Mouse (Mus musculus) bone marrow, adult 2 months (tissue): ENCODE data around the gene Slc25a33. TPM values are rescaled to one million over a fixed set of nuclear protein-coding genes. Genes with fewer than 3 reads are reported as not detected.

ENCODE experiments used
- H3K27ac ChIP-seq: fragments of 200-500 bp; 2 replicates; pipeline ENCODE4 v1.5.1; 2012; ENCODE audit warnings: low read depth, mild to moderate bottlenecking, control low read depth, inconsistent platforms, low read length; ENCODE audit not compliant: control insufficient read depth, poor library complexity, insufficient read depth
- H3K4me1 ChIP-seq: fragments of 200-500 bp; 2 replicates; pipeline ENCODE4 v1.6.1; 2011; ENCODE audit warnings: low read length; ENCODE audit not compliant: control insufficient read depth, insufficient read depth
- H3K4me3 ChIP-seq: fragments of 200-500 bp; replicated peaks from 2 replicates; pipeline ENCODE3; 2011; ENCODE audit warnings: mild to moderate bottlenecking, low read depth, low read length, control low read depth; ENCODE audit not compliant: control insufficient read depth
- CTCF ChIP-seq: fragments of 200-500 bp; IDR thresholded peaks from 2 replicates; pipeline ENCODE4 v1.5.1; 2011; ENCODE audit warnings: low read length, control low read depth; ENCODE audit not compliant: control insufficient read depth, insufficient read depth
- POLR2A ChIP-seq: fragments of 200-500 bp; IDR thresholded peaks from 2 replicates; pipeline ENCODE4 v1.6.1; 2011; ENCODE audit warnings: low read depth, mild to moderate bottlenecking, control low read depth, low read length, borderline replicate concordance; ENCODE audit not compliant: control insufficient read depth
- WGBS: fragments of 180-500 bp; shearing (Covaris S2); methylation state at CpG from one replicate; pipeline ENCODE4 v1.1.7; 2018; 5-methylcytosine and 5-hydroxymethylcytosine counted together
- polyA plus RNA-seq: library from polyadenylated mRNA; stranded (reverse); fragments of >200 nt; gene quantifications from 2 replicates; pipeline ENCODE4 v1.2.4, GENCODE M21; 2011; ENCODE audit warnings: low replicate concordance; ENCODE audit not compliant: missing spikeins, insufficient read depth, insufficient read length

Gene Slc25a33
- polyA plus RNA-seq, 1 experiment: 4.3 TPM

DNA sequence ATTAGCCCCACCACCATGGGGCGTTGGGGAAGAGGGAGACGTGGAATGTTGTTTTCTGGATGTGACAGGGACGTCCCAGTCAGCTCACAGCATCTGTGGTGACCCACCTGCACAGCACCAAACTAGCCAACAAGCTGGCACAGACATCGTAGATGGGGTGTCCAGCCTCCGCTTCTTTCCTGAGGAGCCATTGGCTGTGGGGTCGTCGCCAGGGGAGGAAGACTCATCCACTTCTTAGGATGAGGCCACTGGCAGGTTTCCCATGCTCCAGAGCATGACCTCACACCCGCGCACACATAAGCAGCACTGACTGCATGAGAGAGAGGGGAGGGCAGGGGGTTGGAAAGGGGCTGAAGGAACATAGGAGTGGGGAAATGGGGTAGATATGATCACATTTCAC lies 5.9 kb upstream of the Slc25a33 start:
- TF ChIP-seq POLR2A: no peak
- no peak for TF ChIP-seq CTCF
- Histone ChIP-seq H3K4me1 (peaks cover 5% of the 10 kb centered on the region; the same call in 1 of the 2 replicates), H3K27ac (peak overlapping the region; percentile 31), H3K4me3 (peak overlapping the region; percentile 29)
- WGBS: 76% methylated on average over 9 of the region's 9 CpGs

DNA sequence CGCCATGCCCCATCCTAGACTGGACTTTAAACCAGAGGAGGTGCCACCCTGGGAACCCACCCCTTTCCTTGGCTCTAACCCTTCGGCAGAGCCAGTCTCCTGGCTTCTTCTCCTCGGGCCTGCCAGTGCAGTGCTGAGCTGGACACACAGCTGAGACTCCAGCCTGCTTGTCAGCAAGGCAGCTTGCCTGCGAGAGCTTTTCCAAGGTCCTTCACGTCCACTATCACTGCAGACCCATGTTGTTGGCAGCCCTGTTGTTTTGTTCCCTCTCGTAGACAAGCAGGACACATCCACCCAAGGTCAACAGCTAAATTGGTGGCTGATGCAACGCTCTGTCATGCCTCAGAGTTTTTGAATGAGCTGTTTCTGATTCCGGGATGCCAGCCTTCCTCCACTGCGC lies 3.0 kb upstream of the Slc25a33 start:
- no peak for TF ChIP-seq CTCF
- no peak for TF ChIP-seq POLR2A
- 84% methylated on average over 9 of the region's 9 CpGs for WGBS
- peaks cover 5% of the 10 kb centered on the region; the same call in 1 of the 2 replicates for H3K4me1 ChIP-seq
- H3K27ac ChIP-seq: no peak overlapping the region
- H3K4me3 ChIP-seq: no peak overlapping the region

DNA sequence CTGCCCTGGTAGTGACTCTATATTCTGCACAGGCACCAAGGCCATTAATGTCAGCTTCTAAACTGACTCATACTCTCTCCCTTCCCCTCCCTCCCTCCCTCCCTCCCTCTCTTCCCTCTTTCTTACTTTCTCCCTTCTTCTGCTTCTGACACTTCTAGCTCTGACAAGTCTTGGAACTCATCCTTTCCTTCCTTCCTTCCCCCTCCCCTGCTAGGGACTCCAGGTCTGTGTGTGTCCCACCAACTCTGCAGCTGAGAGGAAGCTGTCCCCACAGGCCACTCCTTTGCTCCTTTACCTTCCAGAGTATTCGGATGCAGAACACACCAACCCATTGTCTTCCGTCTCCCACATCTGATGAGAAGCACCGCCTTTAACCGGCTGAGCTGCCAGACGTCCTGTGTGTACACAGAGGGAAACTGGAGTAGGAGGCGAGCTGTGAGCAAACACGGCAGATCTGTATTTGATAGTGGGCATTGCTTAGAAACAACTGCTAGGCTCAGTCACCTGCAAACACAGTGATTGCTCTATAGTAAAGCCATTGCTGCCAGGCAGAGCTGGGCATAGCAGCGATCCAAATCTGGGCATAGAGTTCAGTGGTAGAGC lies 1.8 kb upstream of the Slc25a33 start:
- 41% methylated on average over 8 of the region's 8 CpGs for WGBS
- Histone ChIP-seq H3K27ac (no peak overlapping the region), H3K4me3 (no peak overlapping the region), H3K4me1 (peaks cover 5% of the 10 kb centered on the region; the same call in 1 of the 2 replicates)
- TF ChIP-seq CTCF (no peak), POLR2A (no peak)

DNA sequence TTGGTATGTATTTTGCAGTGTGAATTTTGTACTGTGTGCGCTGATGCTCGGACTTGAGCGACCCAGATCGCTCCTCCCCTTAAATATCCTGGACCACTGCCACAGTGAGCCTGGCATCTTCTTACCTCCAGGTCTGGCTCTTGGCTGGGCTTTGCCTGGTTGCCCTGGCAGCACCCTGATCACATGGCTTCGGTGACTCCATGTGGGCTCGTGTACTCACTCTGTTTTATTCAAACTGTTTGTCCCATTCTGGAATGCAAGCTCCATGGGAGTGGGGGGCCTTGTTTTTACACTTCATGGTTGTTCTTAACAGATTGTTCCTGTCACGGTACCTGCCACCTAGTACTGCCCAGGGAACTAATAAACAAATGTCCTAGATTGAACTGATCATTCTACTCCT lies 1.3 kb upstream of the Slc25a33 start:
- no peak for TF ChIP-seq CTCF
- no peak for TF ChIP-seq POLR2A
- WGBS: 71% methylated on average over 7 of the region's 7 CpGs
- Histone ChIP-seq H3K27ac (no peak overlapping the region), H3K4me3 (no peak overlapping the region), H3K4me1 (peaks cover 5% of the 10 kb centered on the region; the same call in 1 of the 2 replicates)

DNA sequence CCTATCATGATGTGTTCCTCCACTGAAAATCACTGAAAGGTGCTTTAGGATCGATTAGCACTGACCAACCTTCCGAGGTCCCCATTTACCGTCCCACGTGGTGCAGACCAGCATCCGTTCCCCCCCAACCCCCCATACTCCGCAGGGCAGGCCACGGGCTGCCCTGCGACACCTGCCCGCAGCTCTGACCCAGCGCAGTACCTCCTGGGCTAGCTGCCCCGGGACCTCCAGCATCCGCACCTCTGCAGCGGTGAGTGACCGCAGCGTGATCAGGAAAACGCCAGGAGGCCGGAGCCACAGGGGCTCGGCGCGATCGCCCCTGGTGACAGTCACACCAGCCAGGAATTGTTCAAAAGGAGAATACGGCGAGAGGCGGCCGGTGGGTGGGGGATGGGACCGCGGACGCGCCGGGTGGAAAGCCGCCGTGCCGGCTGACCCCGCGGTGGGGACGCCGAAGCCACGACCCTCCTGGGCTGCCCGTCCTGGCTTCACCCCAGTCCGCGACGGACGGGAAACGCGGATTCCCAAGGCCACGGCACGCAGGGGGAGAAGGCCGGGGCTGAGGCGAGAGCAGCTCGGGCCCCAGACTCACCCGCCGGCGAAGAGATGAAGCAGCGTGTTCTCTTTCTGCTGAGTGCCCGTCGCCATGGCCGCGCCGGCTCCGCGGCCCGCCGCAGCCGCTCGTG lies 526 bp downstream of the Slc25a33 start:
- Histone ChIP-seq H3K4me3 (peak overlapping the region; percentile 78), H3K4me1 (no peaks in the 10 kb centered on the region; the same call in 1 of the 2 replicates), H3K27ac (peak overlapping the region; percentile 84)
- TF ChIP-seq CTCF (no peak), POLR2A (no peak)
- under 1% methylated on average over 65 of the region's 65 CpGs for WGBS

DNA sequence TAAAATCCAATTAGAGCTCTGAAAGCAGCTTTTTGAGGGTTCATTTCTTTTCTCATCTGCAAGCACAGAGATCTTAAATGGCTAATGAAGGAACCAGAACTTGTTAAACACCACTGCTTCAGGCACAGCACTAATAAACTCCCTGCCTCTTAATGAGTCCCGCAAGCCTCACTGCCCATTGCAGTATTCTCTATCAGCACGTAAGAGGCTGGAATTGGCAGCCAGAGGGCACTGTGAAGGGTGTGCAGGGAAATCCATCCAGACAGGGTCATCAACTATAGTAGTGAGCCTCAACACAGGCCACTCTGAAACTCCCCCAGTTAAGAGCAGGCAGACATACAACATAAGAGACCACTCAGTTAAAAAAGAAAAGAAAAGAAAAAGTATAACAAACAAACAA lies 1.7 kb downstream of the Slc25a33 start:
- Histone ChIP-seq H3K27ac (no peak overlapping the region), H3K4me1 (no peaks in the 10 kb centered on the region; the same call in 1 of the 2 replicates), H3K4me3 (no peak overlapping the region)
- TF ChIP-seq CTCF (peak; percentile 41; the same call in 1 of the 2 replicates), POLR2A (no peak)
- 43% methylated on average over 2 of the region's 2 CpGs for WGBS

DNA sequence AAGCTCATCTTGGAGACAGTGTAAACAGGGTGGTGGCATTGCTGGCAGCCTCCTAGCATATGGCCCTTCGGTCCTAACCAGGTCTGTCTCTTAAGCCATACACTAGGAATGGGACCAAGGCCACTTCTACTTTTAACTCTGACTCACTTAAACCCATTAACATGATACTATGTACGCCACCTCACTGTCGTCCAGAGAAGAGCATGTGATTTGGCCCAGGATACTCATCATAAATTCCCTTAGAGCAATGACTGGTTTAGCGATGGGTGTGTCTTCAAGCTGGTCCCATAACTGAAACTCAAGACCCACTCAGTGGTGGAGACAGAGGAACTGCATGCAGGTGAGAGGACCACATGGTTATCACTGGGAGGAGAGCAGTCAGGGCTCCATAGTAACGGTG lies 8.9 kb downstream of the Slc25a33 start:
- Histone ChIP-seq H3K4me3 (no peak overlapping the region), H3K27ac (no peak overlapping the region), H3K4me1 (peaks cover 1% of the 10 kb centered on the region; the same call in 1 of the 2 replicates)
- TF ChIP-seq POLR2A: no peak
- TF ChIP-seq CTCF: no peak
- WGBS: 78% methylated on average over 5 of the region's 5 CpGs

DNA sequence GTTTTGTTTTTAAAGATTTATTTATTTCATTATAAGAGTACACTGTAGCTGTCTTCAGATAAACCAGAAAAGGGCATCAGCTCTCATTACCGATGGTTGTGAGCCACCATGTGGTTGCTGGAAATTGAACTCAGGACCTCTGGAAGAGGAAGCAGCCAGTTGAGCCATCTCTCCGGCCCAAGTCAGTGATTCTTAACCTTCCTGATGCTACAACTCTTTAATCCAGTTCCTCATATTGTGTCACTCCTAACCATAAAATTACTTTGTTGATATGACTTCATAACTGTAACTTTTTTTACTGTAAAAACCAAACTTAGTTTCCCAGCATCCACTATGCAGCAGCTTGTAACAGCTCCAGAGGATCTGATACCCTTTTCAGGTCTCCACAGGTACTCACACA lies 10.7 kb downstream of the Slc25a33 start:
- 28% methylated on average over 2 of the region's 2 CpGs for WGBS

DNA sequence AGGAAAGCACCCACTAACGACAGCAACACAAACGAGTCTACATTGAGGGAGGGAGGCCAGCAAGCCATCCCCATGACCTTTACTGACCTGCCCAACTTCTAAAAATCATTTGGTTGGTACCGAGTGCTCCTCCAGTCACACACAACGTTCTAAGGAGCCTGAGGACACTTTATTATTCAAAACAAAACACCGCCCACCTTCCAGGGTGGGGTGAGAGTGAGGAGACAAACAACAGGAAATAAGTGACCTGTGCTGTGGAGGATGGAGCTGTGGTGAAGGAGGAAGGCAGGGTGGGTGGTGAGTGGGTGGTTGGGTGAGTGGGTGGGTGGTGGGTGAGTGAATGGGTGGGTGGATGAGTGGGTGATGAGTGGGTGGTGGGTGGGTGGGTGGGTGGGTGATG lies 14.6 kb downstream of the Slc25a33 start:
- Histone ChIP-seq H3K4me1 (peaks cover 1% of the 10 kb centered on the region; the same call in 1 of the 2 replicates), H3K4me3 (no peak overlapping the region), H3K27ac (no peak overlapping the region)
- 67% methylated on average over 5 of the region's 5 CpGs for WGBS
- TF ChIP-seq CTCF (no peak), POLR2A (no peak)

More for the DNA sequence above, 10.7 kb downstream of the Slc25a33 start:
- TF ChIP-seq CTCF (no peak), POLR2A (no peak)
- Histone ChIP-seq H3K4me3 (no peak overlapping the region), H3K27ac (no peak overlapping the region), H3K4me1 (peaks cover 1% of the 10 kb centered on the region; the same call in 1 of the 2 replicates)
